14 mouse cellular contexts compared by ENCODE assay signal in genomic region chr13:36087427-36087826, GRCm38 (mm10).
"Had no signal": no experiment of that assay in that cellular context is flagged by ENCODE, and none has a peak within 500 bp of the region (broad histone marks: within the 10 kb centered on the region; RNA-seq: fewer than 3 reads in every experiment).

No protein-coding gene starts in this region.

- DNase-seq: kidney, adult 18-20 months; kidney, postnatal 10 days; kidney, postnatal 4 days; left cerebral cortex, postnatal 4 days; lung, adult 18-20 months; right cerebral cortex, postnatal 25 days; thymus, postnatal 14 days had no signal

- H3K9ac ChIP-seq: intestine, embryonic 15.5 days; limb, embryonic 13.5 days; midbrain, embryonic 15.5 days; neural tube, embryonic 13.5 days had no signal

- H3K4me2 ChIP-seq: intestine, embryonic 15.5 days; limb, embryonic 13.5 days; midbrain, embryonic 11.5 days; midbrain, embryonic 15.5 days; neural tube, embryonic 13.5 days had no signal

- H3K9me3 ChIP-seq: intestine, embryonic 15.5 days; limb, embryonic 13.5 days; midbrain, embryonic 15.5 days; neural tube, embryonic 13.5 days had no signal

- H3K36me3 ChIP-seq: intestine, embryonic 15.5 days had no signal

- H3K27ac ChIP-seq: intestine, embryonic 15.5 days; layer of hippocampus, adult 2 months; limb, embryonic 13.5 days; midbrain, embryonic 15.5 days; neural tube, embryonic 13.5 days; stomach, postnatal 0 days had no signal

- H3K4me3 ChIP-seq: intestine, embryonic 15.5 days; layer of hippocampus, adult 2 months; limb, embryonic 13.5 days; midbrain, embryonic 15.5 days; neural tube, embryonic 13.5 days had no signal

- H3K4me1 ChIP-seq: intestine, embryonic 15.5 days; limb, embryonic 13.5 days; midbrain, embryonic 15.5 days; neural tube, embryonic 13.5 days had no signal

- ATAC-seq: intestine, embryonic 15.5 days; midbrain, embryonic 15.5 days had no signal

- H3K27me3 ChIP-seq: intestine, embryonic 15.5 days; limb, embryonic 13.5 days; midbrain, embryonic 15.5 days; neural tube, embryonic 13.5 days had no signal
